Mouse (Mus musculus) brain, embryonic 18.5 days (tissue): ENCODE results near the gene Chkb.

Experiments
- DNase-seq: peaks from one replicate; pipeline ENCODE4 v3.0.0-alpha.2; 2012; ENCODE audit warnings: low read depth, low spot score

The Chkb gene

GRCm38 (mm10) chr15:89399716-89400115 is 30.0 kb downstream of the Chkb start:
- no peak for DNase-seq

- DNase-seq = no peak
Observed at GRCm38 (mm10) chr15:89398146-89398545, 31.6 kb downstream of the Chkb start.

- DNase-seq = no peak
Observed at GRCm38 (mm10) chr15:89396883-89397282, 32.8 kb downstream of the Chkb start.

GRCm38 (mm10) chr15:89390081-89390480 is 39.6 kb downstream of the Chkb start:
- DNase-seq = no peak

- DNase-seq = no peak
Observed at GRCm38 (mm10) chr15:89387127-89387526, 42.6 kb downstream of the Chkb start.

- no peak for DNase-seq
Observed at GRCm38 (mm10) chr15:89384617-89385016, 45.1 kb downstream of the Chkb start, which contains the start of gene Klhdc7b. Gene Klhdc7b (plus strand): TSS chr15:89384917.

GRCm38 (mm10) chr15:89379429-89379828 is 50.3 kb downstream of the Chkb start:
- no peak for DNase-seq

GRCm38 (mm10) chr15:89378831-89379401 is 50.8 kb downstream of the Chkb start, which contains the start of gene Odf3b:
Gene Odf3b (minus strand): TSS chr15:89379282.
- no peak for DNase-seq

GRCm38 (mm10) chr15:89377938-89378828 is 51.5 kb downstream of the Chkb start:
- DNase-seq = no peak

GRCm38 (mm10) chr15:89377362-89377761 is 52.3 kb downstream of the Chkb start:
- DNase-seq = no peak

- no peak for DNase-seq
Observed at GRCm38 (mm10) chr15:89376957-89377356, 52.8 kb downstream of the Chkb start, which contains the start of gene Tymp. Gene Tymp (minus strand): TSS chr15:89377039.
